Mouse (Mus musculus) spleen, adult 2 months (tissue): ENCODE results near the gene Prkca.

ENCODE experiments used
- CTCF ChIP-seq: fragments of 200-500 bp; IDR thresholded peaks from 2 replicates; pipeline ENCODE4 v1.5.1; 2011; ENCODE audit warnings: mild to moderate bottlenecking, inconsistent platforms; ENCODE audit not compliant: insufficient read depth, insufficient read length, insufficient replicate concordance; ENCODE audit errors: extremely low read depth
- POLR2A ChIP-seq: fragments of 200-500 bp; IDR thresholded peaks from 2 replicates; pipeline ENCODE4 v1.6.1; 2011; ENCODE audit warnings: low read depth, low read length, inconsistent platforms

DNA sequence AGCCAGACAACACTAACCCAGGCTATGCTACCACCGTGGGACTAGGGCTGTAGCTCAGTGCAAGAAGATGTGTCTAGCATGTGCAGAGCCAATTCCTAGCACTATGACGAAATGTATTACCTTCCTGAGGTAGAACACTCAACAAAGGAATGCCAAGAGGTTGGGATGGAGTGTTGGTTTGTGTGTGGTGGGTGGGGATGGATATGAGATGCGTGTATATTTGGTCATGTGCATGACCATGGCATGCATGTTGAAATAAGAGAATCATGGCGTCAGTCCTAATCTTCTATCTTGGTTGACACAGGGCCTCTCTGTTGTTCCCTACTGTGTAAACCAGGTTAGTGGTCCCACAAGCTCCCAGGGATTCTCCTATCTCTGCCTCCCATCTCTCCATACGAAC, 225.5 kb downstream of the Prkca start:
- TF ChIP-seq CTCF (no peak), POLR2A (no peak)
